Mouse (Mus musculus): ENCODE data around the gene Folr2.

DNA sequence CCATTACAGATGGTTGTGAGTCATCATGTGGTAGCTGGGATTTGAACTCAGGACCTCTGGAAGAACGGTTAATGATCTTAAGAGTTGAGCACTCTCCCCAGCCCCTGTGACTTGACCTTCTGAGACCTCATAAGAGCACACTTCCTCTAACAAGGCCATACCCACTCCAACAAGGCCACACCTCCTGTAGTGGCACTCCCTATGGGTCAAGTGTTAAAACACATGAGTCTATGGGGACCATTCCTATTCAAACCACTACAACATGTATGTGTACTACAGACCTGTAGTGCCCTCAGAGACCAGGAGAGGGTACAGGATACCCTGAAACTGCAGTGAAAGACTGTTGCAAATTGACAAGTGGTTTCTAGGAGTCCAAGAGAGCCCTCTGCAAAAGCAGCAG lies 9.1 kb downstream of the Folr2 start:
- no peak for TF ChIP-seq POLR2A (IDR thresholded peaks at IDR 0.05; ENCODE audit: extremely low read depth, insufficient read depth, low read length)
- TF ChIP-seq CTCF (IDR thresholded peaks at IDR 0.05; ENCODE audit: extremely low read depth, insufficient read depth, low read length) = no peak

All from cortical plate, adult 2 months (tissue).